Comparison of ENCODE assay signal across 27 mouse cellular contexts in genomic region chrX:68892953-68893352, GRCm38 (mm10). TPM values are rescaled to one million over a fixed set of nuclear protein-coding genes. Genes with fewer than 3 reads are reported as not detected.
"Had no signal": no experiment of that assay in that cellular context is flagged by ENCODE, and none has a peak within 500 bp of the region (broad histone marks: within the 10 kb centered on the region; RNA-seq: fewer than 3 reads in every experiment).

Gene Gm6812 (minus strand): TSS chrX:68893053.

RNA-seq across cellular contexts. Expression of gene Gm6812, which starts in this region (rescaled TPM):
- polyA plus RNA-seq: heart, embryonic 10.5 days; heart, embryonic 11.5 days; heart, embryonic 12.5 days; heart, embryonic 13.5 days; heart, embryonic 14.5 days; heart, embryonic 15.5 days; heart, embryonic 16.5 days; heart, postnatal 0 days; hindbrain, embryonic 10.5 days; hindbrain, embryonic 11.5 days; hindbrain, embryonic 12.5 days; hindbrain, embryonic 13.5 days; hindbrain, embryonic 14.5 days; hindbrain, embryonic 15.5 days; hindbrain, embryonic 16.5 days; hindbrain, postnatal 0 days; inflammation-experienced regulatory T-cells, adult 6 months; intestine, embryonic 14.5 days; intestine, embryonic 15.5 days; intestine, embryonic 16.5 days; intestine, postnatal 0 days; kidney, adult 2 months; kidney, embryonic 14.5 days; kidney, embryonic 15.5 days; kidney, embryonic 16.5 days; kidney, postnatal 0 days; large intestine, adult 2 months had no signal
